ENCODE assay signal across 13 mouse cellular contexts in the genomic region with DNA sequence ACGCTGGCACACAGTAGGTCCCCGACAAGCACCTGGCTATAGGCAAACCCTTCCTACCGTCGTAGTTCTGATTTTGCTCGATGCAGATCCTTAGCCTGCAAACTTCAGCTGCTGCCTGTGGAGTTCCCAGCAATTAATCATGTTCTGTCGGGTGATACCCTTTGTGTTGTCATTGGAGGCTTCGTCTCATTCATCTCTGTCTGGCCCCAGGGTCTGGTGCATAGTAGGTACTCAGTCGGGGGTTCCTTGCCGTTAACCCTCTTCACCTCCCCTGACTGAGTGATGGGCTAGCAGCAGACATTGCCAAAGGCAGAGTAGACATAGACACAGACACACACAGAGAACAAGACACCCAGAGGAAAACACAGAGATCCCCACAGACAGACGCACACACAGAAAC.
"Had no signal": no experiment of that assay in that cellular context is flagged by ENCODE, and none has a peak within 500 bp of the region (broad histone marks: within the 10 kb centered on the region; RNA-seq: fewer than 3 reads in every experiment).

No protein-coding gene starts in this region.

- DNase-seq: kidney, adult 8-10 months; kidney, postnatal 10 days; left cerebral cortex, postnatal 4 days; lung, adult 18-20 months; retina, postnatal 1 day; right cerebral cortex, postnatal 4 days; spleen, adult 18-20 months; thymus, adult 2 months; thymus, postnatal 36 days had no signal

- H3K4me1 ChIP-seq: limb, embryonic 13.5 days had no signal

- H3K27me3 ChIP-seq: midbrain, embryonic 13.5 days; neural tube, embryonic 12.5 days had no signal

- H3K9ac ChIP-seq: limb, embryonic 13.5 days; liver, embryonic 14.5 days; midbrain, embryonic 13.5 days; neural tube, embryonic 12.5 days had no signal

- H3K4me2 ChIP-seq: limb, embryonic 13.5 days; midbrain, embryonic 13.5 days; neural tube, embryonic 12.5 days had no signal

- H3K4me3 ChIP-seq: limb, embryonic 13.5 days; midbrain, embryonic 13.5 days; neural tube, embryonic 12.5 days had no signal

- ATAC-seq: midbrain, embryonic 13.5 days had no signal

- H3K36me3 ChIP-seq: limb, embryonic 13.5 days; midbrain, embryonic 13.5 days; neural tube, embryonic 12.5 days had no signal

- H3K27ac ChIP-seq: limb, embryonic 13.5 days; liver, embryonic 14.5 days; midbrain, embryonic 13.5 days; neural tube, embryonic 12.5 days had no signal

- H3K9me3 ChIP-seq: limb, embryonic 13.5 days; midbrain, embryonic 13.5 days; neural tube, embryonic 12.5 days had no signal
